Mouse (Mus musculus) 3134 (cell line): ENCODE data around the gene Olfr145.

ENCODE experiments used
- DNase-seq: peaks from one replicate; pipeline ENCODE4 v3.0.0-alpha.2; 2011; ENCODE audit warnings: low spot score; ENCODE audit not compliant: insufficient read length; ENCODE audit errors: extremely low read depth

The Olfr145 gene

DNA sequence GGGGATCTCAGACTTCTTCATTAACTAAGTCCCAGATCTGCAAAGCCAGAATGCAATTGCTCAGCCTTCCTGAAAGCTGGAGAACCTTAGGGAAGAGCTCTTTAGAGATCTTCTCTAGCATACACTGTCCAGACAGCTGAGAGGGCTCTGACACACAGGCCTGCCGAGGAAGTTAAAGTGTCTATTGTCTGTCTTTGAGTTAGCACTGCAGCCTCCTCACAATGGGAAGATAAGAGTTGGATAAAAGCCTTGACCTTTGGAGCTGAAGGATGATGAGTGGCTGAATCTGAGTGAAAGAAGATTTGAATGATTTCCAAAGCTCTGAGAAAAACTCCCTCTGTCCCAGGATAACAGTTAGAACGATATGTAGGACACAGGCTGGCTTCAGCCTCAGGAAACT is at the start of gene Olfr145:
TSS of gene Olfr145 (plus strand) at position 64 of the 400 bp plus-strand sequence.
- no peak for DNase-seq

DNA sequence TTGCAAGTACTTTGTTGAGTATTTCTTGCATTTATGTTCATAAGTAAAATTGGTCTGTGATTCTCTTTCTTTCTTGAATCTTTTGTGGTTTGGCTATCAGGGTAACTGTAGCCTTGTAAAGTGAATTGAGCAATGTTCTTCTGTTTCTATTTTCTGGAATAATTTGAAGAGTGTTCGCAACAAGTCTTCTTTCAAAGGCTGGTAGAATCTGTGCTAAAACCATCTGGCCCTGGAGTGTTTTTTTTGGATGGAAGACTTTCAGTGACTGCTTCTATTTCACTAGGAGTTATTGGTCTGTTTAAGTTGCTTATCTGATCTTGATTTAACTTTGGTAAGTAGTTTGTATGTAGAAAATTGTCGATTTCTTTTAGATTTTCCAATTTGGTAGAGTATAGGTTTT is 47.3 kb upstream of the Olfr145 start:
- no peak for DNase-seq

DNA sequence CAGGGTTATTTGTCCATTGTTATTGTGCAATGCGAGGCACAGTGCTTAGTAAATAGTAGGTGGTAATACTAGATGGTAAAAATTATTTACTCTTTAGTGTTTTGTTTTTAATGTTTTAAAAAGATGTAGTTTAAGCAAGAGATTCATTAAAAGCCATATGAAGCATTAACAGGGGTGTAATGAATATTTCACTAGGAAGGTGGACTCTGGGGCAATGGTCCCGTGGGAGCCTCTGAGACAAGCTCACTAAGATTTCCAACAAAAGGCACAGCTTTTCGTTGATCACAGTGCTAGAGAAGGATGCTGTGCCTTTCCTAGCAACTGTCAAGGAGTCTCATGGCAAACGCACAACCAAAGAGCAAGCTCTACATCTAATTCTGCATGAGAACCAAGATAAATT is 42.6 kb upstream of the Olfr145 start, which contains the start of gene Olfr877:
TSS of gene Olfr877 (plus strand) at position 301 of the 400 bp plus-strand sequence.
- no peak for DNase-seq

DNA sequence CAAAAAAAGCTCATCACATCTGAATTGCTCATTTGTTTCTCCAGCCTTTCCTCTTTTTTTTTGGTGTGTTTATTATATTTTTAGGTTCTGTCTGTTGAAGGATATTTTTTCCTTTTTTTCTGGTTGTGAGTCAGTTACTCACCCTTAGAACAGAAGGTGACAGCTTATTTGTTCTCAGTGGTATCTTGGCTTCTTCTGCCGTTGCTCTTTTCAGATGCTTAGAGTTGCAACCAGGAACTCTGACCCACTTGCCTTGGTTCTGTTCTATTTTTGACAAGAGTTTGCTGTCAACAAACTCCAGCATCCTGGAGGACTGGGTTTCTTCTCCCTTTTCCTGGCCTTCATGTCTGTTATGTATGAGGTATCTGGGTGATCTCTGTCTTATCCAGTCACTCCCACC is 33.2 kb upstream of the Olfr145 start:
- no peak for DNase-seq

DNA sequence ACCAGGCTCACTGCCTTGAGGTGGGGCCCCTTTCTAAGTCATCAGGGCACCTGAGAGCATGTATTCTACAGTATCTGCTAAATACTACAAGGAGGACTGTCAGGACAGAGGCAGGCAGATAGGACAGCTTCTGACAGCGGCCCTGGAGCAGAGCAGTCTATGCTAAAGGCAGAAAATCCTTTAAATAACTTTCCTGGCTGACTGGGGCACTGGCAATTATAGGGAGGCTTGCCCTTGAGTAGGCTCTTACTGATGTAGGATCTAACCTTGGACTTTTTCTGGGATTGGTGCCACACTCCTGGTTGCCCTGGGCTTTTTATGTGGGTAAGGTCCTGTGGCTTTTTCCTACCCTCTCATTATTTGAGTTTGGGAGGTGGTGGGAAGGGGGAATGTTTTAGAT is 26.3 kb upstream of the Olfr145 start:
- DNase-seq = no peak

DNA sequence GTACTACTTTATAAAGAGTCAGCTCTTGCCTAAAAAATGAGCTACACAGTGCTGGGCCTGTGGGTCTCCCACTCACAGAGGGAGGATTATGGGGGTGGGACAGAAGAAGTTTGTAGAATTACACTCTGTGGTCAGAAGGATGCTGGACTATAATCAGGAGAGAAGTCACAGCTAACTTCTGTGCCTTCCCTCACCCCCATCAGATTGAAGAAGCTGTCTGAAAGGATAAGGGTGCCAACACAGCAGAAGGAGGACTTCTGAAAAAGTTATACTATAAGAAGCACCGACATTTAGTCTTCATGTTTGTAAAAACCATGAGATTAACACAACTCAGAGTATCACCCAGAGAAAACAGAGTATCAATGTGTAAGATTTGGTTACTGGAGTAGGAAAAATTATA is 25.4 kb upstream of the Olfr145 start:
- DNase-seq = no peak

DNA sequence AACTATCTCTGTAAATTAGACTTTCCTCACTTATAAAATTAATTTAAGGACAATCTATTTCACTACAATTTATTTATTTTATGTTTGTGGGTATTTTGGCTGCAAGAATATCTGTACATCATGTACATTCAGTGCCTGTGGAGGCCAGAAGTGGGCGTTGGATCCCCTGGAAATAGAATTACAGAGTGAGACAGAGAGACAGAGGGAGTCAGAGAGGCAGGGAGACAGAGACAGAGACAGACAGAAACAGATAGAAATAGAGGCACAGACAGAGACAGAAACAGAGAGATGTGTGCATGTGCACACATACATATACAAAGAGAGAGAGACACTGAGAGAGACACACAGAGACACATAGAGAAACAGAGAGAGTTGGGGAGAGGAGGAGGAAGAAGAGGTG is 25.0 kb upstream of the Olfr145 start:
- DNase-seq = no peak

DNA sequence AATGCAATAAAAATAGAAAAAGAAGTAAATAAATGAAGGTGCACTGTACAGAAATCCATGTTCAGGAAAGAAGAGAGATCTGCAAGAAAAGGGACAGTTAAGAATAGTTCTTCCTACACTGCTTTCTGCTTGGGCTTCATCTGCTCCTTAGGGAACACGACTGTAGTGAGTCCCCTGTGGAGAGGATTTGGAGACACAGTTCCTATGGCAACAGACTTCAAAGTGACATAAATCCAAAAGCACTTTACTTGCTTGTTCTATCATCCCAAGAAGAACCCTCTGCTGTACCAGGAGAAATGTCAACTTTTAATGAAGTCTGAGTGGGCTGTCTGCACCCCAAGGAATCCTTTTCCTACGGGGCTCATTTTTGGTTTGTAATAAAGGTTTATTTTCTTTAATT is 5.6 kb upstream of the Olfr145 start:
- no peak for DNase-seq

DNA sequence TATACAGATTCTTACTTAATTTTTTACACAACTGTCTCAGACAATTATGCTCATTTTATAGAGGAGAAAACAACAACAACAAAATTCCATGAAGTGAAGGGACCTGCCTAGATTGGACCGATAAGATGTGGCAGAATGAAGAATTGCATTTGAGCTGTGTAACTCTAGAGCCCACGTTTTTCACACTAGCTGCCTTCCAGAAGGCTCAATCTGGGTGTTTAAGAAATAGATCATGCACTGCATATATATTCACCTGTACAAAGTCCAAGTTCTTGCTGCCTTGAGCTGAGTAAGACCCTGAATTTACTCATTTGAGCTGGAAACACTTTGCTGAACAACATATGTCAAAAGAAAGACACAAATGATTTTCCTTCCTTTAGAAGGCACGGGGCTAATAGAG is 9.0 kb downstream of the Olfr145 start:
- DNase-seq = no peak

DNA sequence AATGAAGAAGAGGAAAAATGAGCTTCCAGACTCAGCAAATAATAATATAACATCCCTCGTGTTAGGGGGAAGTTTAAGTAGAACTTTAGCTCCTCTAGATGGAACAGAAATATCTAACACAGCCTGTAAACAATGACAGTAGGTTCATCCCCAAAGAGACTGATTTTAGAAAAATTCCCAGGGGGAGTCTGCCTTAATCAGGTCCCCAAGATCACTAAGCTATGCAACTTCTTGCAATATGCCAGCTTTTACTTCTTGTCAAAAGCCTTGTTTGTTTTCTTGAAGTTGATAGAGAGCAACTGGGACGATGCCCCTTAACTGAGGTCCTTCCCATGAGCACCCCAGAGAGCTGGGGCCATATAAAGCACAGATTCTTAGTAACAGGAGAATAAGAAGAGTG is 21.0 kb downstream of the Olfr145 start, which contains the start of gene Olfr878:
TSS of gene Olfr878 (plus strand) at position 301 of the 400 bp plus-strand sequence.
- DNase-seq = no peak

DNA sequence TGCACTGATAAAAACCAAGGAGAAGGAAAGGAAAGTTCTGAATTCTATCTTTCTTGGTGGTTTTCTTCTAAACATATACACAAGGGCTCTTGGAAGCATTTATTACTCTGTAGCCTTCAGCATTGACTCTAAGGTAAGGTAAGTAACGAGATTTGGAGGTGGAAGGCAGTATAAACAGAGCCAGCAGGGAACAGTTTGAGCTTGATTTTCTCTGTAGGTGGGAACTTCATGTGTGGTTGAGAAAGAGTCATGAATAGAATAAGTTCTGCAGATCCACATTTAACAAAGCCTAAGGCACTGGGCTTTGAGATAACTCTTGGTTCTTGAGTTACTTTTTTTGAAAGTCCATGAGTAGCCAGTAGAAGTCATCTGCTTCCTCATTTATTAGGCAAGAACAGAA is 21.5 kb downstream of the Olfr145 start:
- DNase-seq = no peak

DNA sequence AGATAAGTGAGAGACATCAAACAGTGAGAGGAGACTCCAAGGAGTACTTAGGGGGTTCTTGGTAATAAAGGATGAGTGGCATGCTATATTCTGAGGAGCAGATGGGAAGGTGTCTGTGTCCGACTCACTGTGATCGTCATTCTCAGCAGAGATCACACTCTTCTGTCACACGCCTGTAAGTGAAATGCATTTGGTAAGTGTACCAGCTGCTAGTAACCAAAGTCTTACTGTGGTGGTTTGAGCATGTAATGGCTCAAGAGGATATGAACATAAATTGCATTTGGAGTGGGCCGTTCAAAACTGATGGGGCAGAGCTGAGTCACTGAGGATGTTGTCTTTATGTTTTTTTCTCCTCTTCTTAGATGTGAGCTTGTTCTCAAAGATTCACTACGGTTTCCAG is 27.7 kb downstream of the Olfr145 start:
- DNase-seq = no peak

DNA sequence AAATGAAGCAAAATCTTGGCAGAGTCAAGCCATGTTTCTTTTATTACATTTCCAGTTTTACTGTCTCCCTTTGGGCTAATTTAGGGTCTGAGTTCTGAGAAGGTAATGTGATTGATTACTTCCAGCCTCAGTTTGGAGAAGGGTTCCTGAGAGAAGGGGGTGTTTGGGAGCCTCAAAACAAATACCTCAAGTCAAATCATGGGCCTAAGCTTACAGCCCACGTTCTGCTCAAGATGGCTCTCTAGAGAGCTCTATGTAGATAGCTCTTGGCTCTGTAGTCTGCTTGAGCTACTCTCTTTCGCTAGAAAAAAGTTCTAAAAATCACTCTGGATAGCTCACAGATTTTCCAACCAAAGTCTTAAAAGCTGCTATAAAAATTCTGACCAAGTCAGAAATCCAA is 28.9 kb downstream of the Olfr145 start:
- DNase-seq = no peak

DNA sequence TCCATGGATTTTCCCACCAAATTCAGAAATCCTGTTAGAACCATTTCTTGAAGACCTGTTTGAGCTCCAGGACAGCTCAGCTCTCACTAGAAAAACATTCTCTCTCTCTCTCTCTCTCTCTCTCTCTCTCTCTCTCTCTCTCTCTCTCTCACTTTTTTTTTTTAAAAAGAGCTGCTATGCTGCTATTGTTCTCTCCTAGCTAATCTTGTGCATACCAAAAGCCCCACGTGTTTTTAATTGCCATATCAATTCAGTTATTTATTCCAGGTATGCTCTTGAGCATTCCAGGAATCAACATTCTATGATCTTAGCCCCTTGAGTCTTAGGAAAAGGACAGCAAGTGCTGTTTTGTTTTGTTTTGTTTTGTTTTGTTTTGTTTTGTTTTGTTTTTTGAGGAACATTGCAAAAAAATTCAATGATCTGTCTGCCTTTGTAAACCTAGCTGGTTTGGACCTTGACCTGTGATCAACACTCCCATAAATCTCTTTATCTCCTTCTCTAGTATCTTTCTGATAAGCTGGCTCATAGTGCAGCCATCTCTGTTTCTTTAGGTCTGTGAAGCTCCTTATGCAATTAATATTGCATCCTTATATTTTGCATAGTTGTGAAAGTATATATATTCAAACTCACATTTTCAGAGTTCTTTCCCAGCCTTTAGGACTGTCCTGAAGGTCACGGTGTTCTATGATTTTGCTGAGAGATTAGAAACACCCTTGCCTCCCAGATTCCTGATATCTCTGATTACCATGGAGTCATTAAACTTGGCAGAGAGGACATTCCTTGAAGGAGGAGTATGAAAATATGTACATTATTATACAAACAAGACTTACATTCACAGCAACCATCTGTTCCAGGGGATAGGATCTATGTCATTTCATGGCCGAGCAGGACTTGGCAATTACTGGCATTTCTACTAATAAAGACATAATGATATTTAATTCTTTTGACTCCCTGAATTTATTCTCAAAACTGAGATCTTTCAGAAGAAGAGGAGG is 29.8 kb downstream of the Olfr145 start:
- no peak for DNase-seq

DNA sequence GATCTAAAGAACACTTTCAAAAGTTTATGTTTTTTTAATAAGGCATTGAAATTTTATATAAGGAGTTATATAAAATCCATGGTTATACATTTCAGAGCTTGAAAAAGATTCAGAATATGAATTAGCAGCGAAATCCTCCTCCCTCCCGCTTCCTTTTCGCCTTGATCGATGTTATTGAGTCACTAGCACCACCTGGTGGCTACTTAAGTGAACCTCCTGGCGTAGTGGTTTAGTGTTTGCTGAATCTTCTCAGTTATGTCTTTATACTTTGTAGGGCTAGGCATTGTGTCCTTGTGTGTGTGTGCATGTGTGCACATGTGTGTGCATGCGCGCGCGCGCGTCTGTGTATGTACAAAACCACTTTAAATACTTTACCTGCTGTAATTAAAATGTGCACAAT is 36.0 kb downstream of the Olfr145 start:
- DNase-seq = no peak

DNA sequence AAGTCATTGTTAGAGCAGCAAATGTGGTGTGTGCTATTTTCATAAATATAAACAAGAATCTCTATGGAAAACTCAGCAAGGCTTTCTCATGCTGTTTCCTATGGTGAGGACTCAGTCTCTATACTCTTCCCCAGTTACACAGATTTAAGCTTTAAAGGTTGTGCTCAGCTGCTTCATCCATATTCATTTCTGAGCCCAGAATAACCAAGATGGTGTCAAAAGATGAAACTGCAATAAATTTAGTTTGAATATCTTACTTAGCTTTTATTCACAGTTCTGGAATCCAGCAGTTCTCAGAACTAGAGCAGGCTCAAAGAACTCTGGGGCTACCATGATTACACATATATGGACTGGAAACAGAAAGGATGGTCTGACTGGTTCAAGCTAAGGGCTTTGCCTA is 37.6 kb downstream of the Olfr145 start:
- DNase-seq = no peak

DNA sequence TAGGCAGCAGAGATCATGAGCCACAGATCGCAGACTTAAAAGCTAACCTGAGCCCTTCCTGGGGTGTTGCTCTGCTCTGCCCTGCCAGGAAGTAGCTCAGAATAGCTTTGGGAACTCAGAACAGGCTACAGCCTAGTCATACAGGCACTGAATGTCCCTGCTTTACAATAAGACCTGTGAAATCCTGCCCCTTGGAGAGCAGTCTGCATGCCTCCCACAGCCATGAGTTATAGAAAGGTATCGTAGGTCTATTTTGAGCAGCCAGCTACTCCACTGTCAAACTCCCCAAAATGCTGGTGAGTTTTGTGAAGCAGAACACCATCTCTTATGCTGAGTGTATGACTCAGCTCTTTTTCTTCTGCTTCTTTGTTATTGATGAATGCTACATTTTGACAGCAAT is 44.6 kb downstream of the Olfr145 start:
- DNase-seq = no peak
